Comparison of ENCODE assay signal across 23 mouse cellular contexts in genomic region chr12:73769536-73769935, GRCm38 (mm10).
DNase-seq lines count a peak whose midpoint lies in the region; ATAC-seq and TF ChIP-seq lines count a peak whose summit lies in the region.
"Had no signal": no experiment of that assay in that cellular context is flagged by ENCODE, and none has a peak within 500 bp of the region (broad histone marks: within the 10 kb centered on the region; RNA-seq: fewer than 3 reads in every experiment).

No protein-coding gene starts in this region.

- no peak overlapping the region for H3K4me2 ChIP-seq in kidney, embryonic 16.5 days (replicated peaks; ENCODE audit: low read depth, low read length)
- H3K4me2 ChIP-seq: forebrain, embryonic 13.5 days; heart, embryonic 15.5 days; hindbrain, embryonic 12.5 days; intestine, embryonic 15.5 days; limb, embryonic 12.5 days; lung, embryonic 15.5 days; midbrain, embryonic 12.5 days; neural tube, embryonic 13.5 days had no signal

- no peaks in the 10 kb centered on the region for H3K36me3 ChIP-seq in kidney, embryonic 16.5 days (ENCODE audit: insufficient read depth, low read length)
- H3K36me3 ChIP-seq in thymus, adult 2 months (ENCODE audit: control insufficient read depth, insufficient read depth, low read length) = no peaks in the 10 kb centered on the region
- H3K36me3 ChIP-seq: heart, embryonic 15.5 days; hindbrain, embryonic 12.5 days; intestine, embryonic 15.5 days; limb, embryonic 12.5 days; lung, embryonic 15.5 days; midbrain, embryonic 12.5 days; neural tube, embryonic 13.5 days had no signal

- H3K9me3 ChIP-seq in kidney, embryonic 16.5 days (ENCODE audit: low read length) = no peaks in the 10 kb centered on the region
- H3K9me3 ChIP-seq: forebrain, embryonic 13.5 days; heart, embryonic 15.5 days; hindbrain, embryonic 12.5 days; intestine, embryonic 15.5 days; limb, embryonic 12.5 days; lung, embryonic 15.5 days; midbrain, embryonic 12.5 days; neural tube, embryonic 13.5 days had no signal

- no peak for ATAC-seq in kidney, embryonic 16.5 days (ENCODE audit: low FRiP score, low TSS enrichment)
- ATAC-seq: activated CD4-positive, CD25-positive, alpha-beta regulatory T cell, adult 4 months; forebrain, embryonic 13.5 days; intestine, embryonic 15.5 days had no signal

- H3K27ac ChIP-seq in kidney, embryonic 16.5 days (ENCODE audit: low read length) = no peak overlapping the region
- no peak overlapping the region for H3K27ac ChIP-seq in thymus, adult 2 months (ENCODE audit: control insufficient read depth, insufficient read depth, low read length)
- H3K27ac ChIP-seq: forebrain, embryonic 13.5 days; hindbrain, embryonic 12.5 days; intestine, embryonic 15.5 days; kidney, postnatal 0 days; limb, embryonic 12.5 days; lung, embryonic 15.5 days; midbrain, embryonic 12.5 days; neural tube, embryonic 13.5 days had no signal

- TF ChIP-seq POLR2A in thymus, adult 2 months (IDR thresholded peaks at IDR 0.05; ENCODE audit: control insufficient read depth, extremely low read depth, insufficient read depth, low read length, poor library complexity) = no peak

- no peak for TF ChIP-seq CTCF in thymus, adult 2 months (IDR thresholded peaks at IDR 0.05; ENCODE audit: borderline replicate concordance, control insufficient read depth, extremely low read depth, insufficient read depth, low read length, poor library complexity)

- 77% methylated on average over 6 of the region's 6 CpGs for WGBS in kidney, embryonic 16.5 days
- WGBS in thymus, adult 2 months = 97% methylated on average over 6 of the region's 6 CpGs

- no peak overlapping the region for H3K9ac ChIP-seq in kidney, embryonic 16.5 days (replicated peaks; ENCODE audit: low read length)
- H3K9ac ChIP-seq: forebrain, embryonic 13.5 days; heart, embryonic 15.5 days; hindbrain, embryonic 12.5 days; intestine, embryonic 15.5 days; limb, embryonic 12.5 days; lung, embryonic 15.5 days; midbrain, embryonic 12.5 days; neural tube, embryonic 13.5 days had no signal

- H3K4me3 ChIP-seq in kidney, embryonic 16.5 days (ENCODE audit: low read length) = no peak overlapping the region
- no peak overlapping the region for H3K4me3 ChIP-seq in thymus, adult 2 months (ENCODE audit: control insufficient read depth, insufficient read depth, low read length)
- H3K4me3 ChIP-seq: forebrain, embryonic 13.5 days; heart, embryonic 15.5 days; hindbrain, embryonic 12.5 days; intestine, embryonic 15.5 days; limb, embryonic 12.5 days; lung, embryonic 15.5 days; midbrain, embryonic 12.5 days; neural tube, embryonic 13.5 days had no signal

- DNase-seq in adrenal gland, adult 2 months = peak; percentile 18
- no peak for DNase-seq in adrenal gland, postnatal 4 days (ENCODE audit: low spot score in 2 of 2)
- DNase-seq in kidney, adult 11 months = peak; percentile 23
- DNase-seq in heart, adult 8-10 months (ENCODE audit: low spot score) = peak; percentile 61
- DNase-seq in heart, postnatal 10 days = peak; percentile 65 to 72
- no peak for DNase-seq in thymus, adult 2 months
- no peak for DNase-seq in gastrocnemius, postnatal 25 days
- DNase-seq: adrenal gland, adult 8-10 months; cerebellum, postnatal 36 days; gastrocnemius, postnatal 36 days; layer of hippocampus, adult 9-11 months had no signal

- H3K4me1 ChIP-seq in kidney, embryonic 16.5 days (ENCODE audit: insufficient read depth, low read length) = peaks cover 5% of the 10 kb centered on the region; the same call in 1 of the 2 replicates
- H3K4me1 ChIP-seq in thymus, adult 2 months (replicated peaks; ENCODE audit: control insufficient read depth, insufficient read depth, low read length) = peaks cover 4% of the 10 kb centered on the region; the same call in 1 of the 2 replicates

- intact Hi-C loops in heart, postnatal 10 days (cut with DNase I) = no loop called here

- no peaks in the 10 kb centered on the region for H3K27me3 ChIP-seq in kidney, embryonic 16.5 days (ENCODE audit: insufficient read depth, low read length)
- H3K27me3 ChIP-seq in thymus, adult 2 months (ENCODE audit: control insufficient read depth, insufficient read depth, low read length) = no peaks in the 10 kb centered on the region
- H3K27me3 ChIP-seq: CH12.LX; forebrain, embryonic 13.5 days; heart, embryonic 15.5 days; hindbrain, embryonic 12.5 days; intestine, embryonic 15.5 days; limb, embryonic 12.5 days; lung, embryonic 15.5 days; neural tube, embryonic 13.5 days had no signal

Comparison
In these comparisons a context has a peak if more than half of its experiments do, and no peak if none do; other contexts are left out.
1. DNase-seq: peak in adrenal gland, adult 2 months (single experiment), kidney, adult 11 months (single experiment), heart, adult 8-10 months (single experiment) and heart, postnatal 10 days (2 of 2); none in adrenal gland, postnatal 4 days (0 of 2), thymus, adult 2 months (single experiment) and gastrocnemius, postnatal 25 days (single experiment).